Mouse (Mus musculus) liver, adult (tissue): ENCODE results near the gene Fosb.
A peak's percentile ranks its signal among the peaks of the same experiment; 100 is the strongest.

Experiments
- GATA4 ChIP-seq: IDR thresholded peaks from 2 replicates; pipeline ENCODE4 v1.6.1; 2014; ENCODE audit warnings: mild to moderate bottlenecking, low read length; ENCODE audit not compliant: insufficient replicate concordance

Gene Fosb

GRCm38 (mm10) chr7:19319906-19320305 is 10.1 kb upstream of the Fosb start:
- TF ChIP-seq GATA4 = peak; percentile 16; the same call in 1 of the 2 replicates

- no peak for TF ChIP-seq GATA4
Observed at GRCm38 (mm10) chr7:19319458-19319857, 9.6 kb upstream of the Fosb start.

GRCm38 (mm10) chr7:19318676-19319075 is 8.8 kb upstream of the Fosb start:
- no peak for TF ChIP-seq GATA4

GRCm38 (mm10) chr7:19318201-19318600 is 8.3 kb upstream of the Fosb start:
- no peak for TF ChIP-seq GATA4

GRCm38 (mm10) chr7:19316451-19317161 is 6.8 kb upstream of the Fosb start:
- TF ChIP-seq GATA4 = no peak

- no peak for TF ChIP-seq GATA4
Observed at GRCm38 (mm10) chr7:19314033-19314432, 4.2 kb upstream of the Fosb start.

GRCm38 (mm10) chr7:19311991-19312390 is 2.1 kb upstream of the Fosb start:
- no peak for TF ChIP-seq GATA4

- TF ChIP-seq GATA4 = no peak
Observed at GRCm38 (mm10) chr7:19309278-19309883, 470 bp downstream of the Fosb start.

GRCm38 (mm10) chr7:19308454-19309277 is 1.2 kb downstream of the Fosb start:
- no peak; the same call in 1 of the 2 replicates for TF ChIP-seq GATA4

GRCm38 (mm10) chr7:19307739-19308453 is 2.0 kb downstream of the Fosb start:
- TF ChIP-seq GATA4 = no peak

- no peak for TF ChIP-seq GATA4
Observed at GRCm38 (mm10) chr7:19306819-19307738, 2.8 kb downstream of the Fosb start.

GRCm38 (mm10) chr7:19305796-19306765 is 3.8 kb downstream of the Fosb start:
- TF ChIP-seq GATA4 = no peak

- TF ChIP-seq GATA4 = no peak
Observed at GRCm38 (mm10) chr7:19305413-19305735, 4.5 kb downstream of the Fosb start.
